Mouse (Mus musculus) layer of hippocampus, adult 2 months (tissue): ENCODE results near the gene Nudt13. TPM values are rescaled to one million over a fixed set of nuclear protein-coding genes. Genes with fewer than 3 reads are reported as not detected.
"Not testable (repeated sequence)": the region's sequence is repeated elsewhere in the genome, so short reads cannot be mapped to it uniquely, and the experiment has no call there.

Experiments used
- DNase-seq, 2 experiments: peaks; one replicate each; pipeline ENCODE4 v3.0.0; 2022; ENCODE audit warnings: low spot score in 2 of 2
- H3K27ac ChIP-seq: fragments of 200-600 bp; 2 replicates; pipeline ENCODE4 v1.8.1; 2022
- H3K4me3 ChIP-seq: fragments of 200-600 bp; 2 replicates; pipeline ENCODE4 v1.8.1; 2022; ENCODE audit warnings: mild to moderate bottlenecking
- CTCF ChIP-seq: fragments of 200-600 bp; conservative IDR thresholded peaks from 2 replicates; pipeline ENCODE4 v1.8.1; 2022; ENCODE audit warnings: antibody characterized with exemption, mild to moderate bottlenecking, moderate library complexity
- total RNA-seq, 2 experiments: library from RNA; stranded (reverse); gene quantifications; 2 replicates each; pipeline ENCODE4 v1.2.3; 2021

Nudt13 gene
- total RNA-seq, 2 experiments from 2014 or later, result 22.6 to 27.6 TPM

GRCm38 (mm10) chr14:20294947-20295346 is 450 bp downstream of the Nudt13 start:
- H3K27ac ChIP-seq, result peak overlapping the region; percentile 60
- no peak for TF ChIP-seq CTCF
- H3K4me3 ChIP-seq, result peak overlapping the region; percentile 54
- no peak for DNase-seq

DNA sequence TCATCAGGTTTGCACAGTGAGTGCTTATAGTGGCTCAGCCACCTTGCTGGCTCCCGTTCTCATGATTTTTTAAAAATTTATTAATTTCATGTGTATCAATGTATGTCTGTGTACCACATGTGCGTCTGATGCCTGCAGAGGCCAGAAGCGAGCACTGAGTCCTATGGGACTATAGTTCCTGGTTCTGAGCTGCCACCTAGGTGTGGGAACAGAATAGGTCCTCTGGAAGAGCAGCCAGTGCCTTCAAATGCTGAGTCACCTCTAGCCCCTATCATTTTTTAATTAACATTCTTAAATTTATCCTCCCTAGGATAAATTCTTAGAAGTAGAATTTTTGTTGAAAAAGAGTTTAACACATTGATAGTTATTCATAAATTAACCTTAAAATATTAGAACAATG is 3.1 kb downstream of the Nudt13 start:
- H3K27ac ChIP-seq, result peak overlapping the region; percentile 46; the same call in 1 of the 2 replicates
- no peak for DNase-seq
- no peak for TF ChIP-seq CTCF
- no peak overlapping the region for H3K4me3 ChIP-seq

- no peak for DNase-seq
- no peak for TF ChIP-seq CTCF
- H3K4me3 ChIP-seq, result no peak overlapping the region
- peak overlapping the region; percentile 46; the same call in 1 of the 2 replicates for H3K27ac ChIP-seq
These were observed 3.6 kb downstream of the Nudt13 start for GRCm38 (mm10) chr14:20298131-20298530.

- TF ChIP-seq CTCF, result peak; percentile 60
- not testable (repeated sequence) for DNase-seq, H3K27ac ChIP-seq, H3K4me3 ChIP-seq
These were observed 10.6 kb downstream of the Nudt13 start for GRCm38 (mm10) chr14:20305085-20305484.

GRCm38 (mm10) chr14:20315137-20315536 is 20.6 kb downstream of the Nudt13 start:
- Histone ChIP-seq H3K4me3 (no peak overlapping the region), H3K27ac (no peak overlapping the region)
- DNase-seq, result no peak
- no peak for TF ChIP-seq CTCF

DNA sequence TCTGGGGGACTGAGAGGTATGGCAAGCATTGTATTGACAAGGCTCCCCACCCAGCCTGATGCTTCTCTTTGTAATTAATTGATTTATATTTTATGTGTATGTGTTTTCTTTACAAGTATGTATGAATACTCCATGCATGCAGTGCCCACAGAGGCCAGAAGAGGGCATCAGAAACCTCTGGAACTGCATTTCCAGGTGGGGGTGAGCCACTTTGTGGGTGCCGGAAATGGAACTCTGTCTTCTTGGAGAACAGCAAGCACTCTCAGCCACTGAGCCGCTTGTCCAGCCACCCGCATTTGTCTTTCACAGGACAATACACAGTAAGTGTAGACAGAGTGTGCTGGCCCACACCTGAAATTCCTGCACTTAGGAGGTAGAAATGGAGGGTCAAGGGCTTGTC is 24.9 kb downstream of the Nudt13 start:
- DNase-seq, result peak in 1 of 2 experiments; percentile 59
- TF ChIP-seq CTCF, result peak; percentile 85
- H3K4me3 ChIP-seq, result no peak overlapping the region
- no peak overlapping the region for H3K27ac ChIP-seq

GRCm38 (mm10) chr14:20324196-20324595 is 29.7 kb downstream of the Nudt13 start:
- H3K27ac ChIP-seq, result no peak overlapping the region
- DNase-seq, result no peak
- H3K4me3 ChIP-seq, result no peak overlapping the region
- TF ChIP-seq CTCF, result no peak

- Histone ChIP-seq H3K4me3 (no peak overlapping the region), H3K27ac (no peak overlapping the region)
- DNase-seq, result peak in 1 of 2 experiments; percentile 23
- peak; percentile 60 for TF ChIP-seq CTCF
These were observed 34.0 kb downstream of the Nudt13 start for GRCm38 (mm10) chr14:20328474-20328873.

DNA sequence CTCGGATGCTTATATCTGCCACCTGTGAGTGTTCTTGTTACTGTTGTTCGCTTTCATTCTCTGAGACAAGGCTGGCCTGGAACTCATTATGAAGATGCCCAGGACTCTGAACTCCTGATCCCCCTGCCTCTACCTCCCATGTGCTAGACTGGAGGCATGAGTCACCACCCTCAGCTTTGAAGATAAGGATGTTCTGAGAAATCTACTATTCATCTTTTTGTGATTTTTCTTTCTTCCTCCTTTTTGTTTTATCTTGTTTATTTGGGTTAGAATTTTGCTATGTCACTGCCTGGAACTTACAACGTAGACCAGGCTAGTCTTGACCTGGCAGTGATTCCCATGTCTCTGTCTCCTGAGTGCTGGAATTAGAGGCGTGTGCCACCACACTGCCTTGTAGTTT is 36.8 kb downstream of the Nudt13 start:
- DNase-seq, result no peak
- Histone ChIP-seq H3K4me3 (no peak overlapping the region), H3K27ac (no peak overlapping the region)
- no peak for TF ChIP-seq CTCF

DNA sequence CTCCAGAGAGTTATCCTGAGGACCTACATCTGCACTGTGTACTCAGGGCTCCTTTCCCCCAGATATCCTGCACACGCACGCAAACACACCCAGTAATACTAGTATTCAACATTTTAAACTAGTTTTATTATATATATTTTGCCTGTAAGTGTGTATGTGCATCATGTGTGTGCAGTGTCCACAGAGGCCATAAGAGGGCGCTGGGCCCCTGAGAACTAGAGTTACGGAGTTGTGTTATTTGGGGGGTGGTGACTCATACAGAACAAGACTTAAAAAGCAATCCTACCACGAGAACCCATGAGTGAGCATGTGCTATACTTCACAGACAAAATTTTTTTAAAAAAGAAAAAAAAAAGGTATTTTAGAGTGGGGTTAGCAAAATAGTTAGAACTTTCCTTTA is 44.9 kb downstream of the Nudt13 start:
- no peak for DNase-seq
- no peak overlapping the region for H3K27ac ChIP-seq
- peak; percentile 40 for TF ChIP-seq CTCF
- H3K4me3 ChIP-seq, result no peak overlapping the region

DNA sequence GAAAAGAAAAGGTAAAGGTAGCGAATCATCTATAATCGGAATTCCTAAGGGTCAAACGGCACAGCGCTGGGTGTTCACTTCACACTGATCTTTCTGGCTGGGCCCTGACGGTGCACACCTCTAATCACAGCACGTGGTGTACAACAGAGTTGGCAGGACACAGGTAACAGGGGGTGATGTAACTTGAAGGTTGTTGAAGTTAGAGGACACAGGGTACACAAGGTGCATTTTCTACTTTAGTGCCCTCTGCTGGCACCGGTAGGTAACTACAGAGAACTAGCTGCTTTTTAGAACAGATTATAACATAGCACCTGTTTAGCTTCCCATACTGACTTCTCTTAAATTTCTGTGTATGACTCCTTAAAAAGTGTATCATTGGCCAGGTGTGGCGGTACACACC is 45.7 kb downstream of the Nudt13 start:
- DNase-seq, result no peak
- Histone ChIP-seq H3K4me3 (no peak overlapping the region), H3K27ac (no peak overlapping the region)
- TF ChIP-seq CTCF, result peak; percentile 82

DNA sequence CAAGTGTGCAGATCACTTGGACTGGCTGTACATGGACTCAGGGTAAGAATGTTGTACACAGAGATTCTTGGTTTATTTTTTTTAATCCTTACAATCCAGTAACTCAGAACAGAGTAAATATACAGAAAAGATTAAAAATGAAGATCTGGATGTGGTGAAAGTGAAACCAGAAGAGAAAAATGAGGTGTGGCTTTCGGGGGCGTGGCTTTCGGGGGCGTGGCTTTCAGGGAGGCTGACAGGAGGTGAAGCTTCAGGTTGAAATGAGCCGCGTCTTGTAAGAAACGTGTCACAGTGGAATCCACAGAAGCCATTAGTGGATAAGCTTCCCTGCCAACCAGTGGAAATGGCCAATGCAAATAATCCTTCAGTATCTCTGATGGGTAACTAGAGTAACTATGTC is 46.4 kb downstream of the Nudt13 start:
- H3K27ac ChIP-seq, result no peak overlapping the region
- DNase-seq, result no peak
- no peak for TF ChIP-seq CTCF
- H3K4me3 ChIP-seq, result no peak overlapping the region

GRCm38 (mm10) chr14:20345885-20346284 is 51.4 kb downstream of the Nudt13 start:
- DNase-seq, result no peak
- no peak for TF ChIP-seq CTCF
- H3K27ac ChIP-seq, result no peak overlapping the region
- H3K4me3 ChIP-seq, result no peak overlapping the region

DNA sequence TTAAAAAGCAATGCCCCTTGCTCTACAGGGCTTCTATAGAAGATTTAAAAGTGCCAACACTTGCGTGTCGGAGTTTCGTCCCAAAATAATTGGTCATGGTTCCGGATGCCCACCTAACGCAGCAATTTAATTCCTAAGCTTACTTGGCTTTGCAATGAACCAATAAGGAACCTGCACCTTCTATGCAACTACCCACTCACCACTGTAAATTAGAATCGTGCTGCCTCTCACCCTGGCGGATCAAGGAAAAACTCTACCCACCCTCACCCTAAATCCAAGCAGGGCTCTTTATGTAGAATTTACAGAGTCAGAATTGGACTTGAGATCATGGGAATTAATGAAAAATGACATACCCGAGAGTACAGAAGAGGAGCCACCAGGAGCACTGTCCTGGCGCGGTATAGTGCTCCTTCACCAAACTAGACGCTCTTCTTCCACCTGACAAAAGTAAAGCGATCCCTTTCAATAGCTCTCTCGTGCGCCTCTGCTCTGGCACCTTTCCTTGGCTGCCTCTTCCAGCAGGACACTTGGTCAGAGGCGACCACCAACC is 53.0 kb downstream of the Nudt13 start:
- peak overlapping the region; percentile 98 for H3K4me3 ChIP-seq
- no peak for DNase-seq
- no peak for TF ChIP-seq CTCF
- H3K27ac ChIP-seq, result peak overlapping the region; percentile 96

GRCm38 (mm10) chr14:20347991-20348541 is 53.6 kb downstream of the Nudt13 start, which contains the start of the genes Ecd and Fam149b:
Gene Ecd (minus strand): TSS chr14:20348121.
Gene Fam149b (plus strand): TSS chr14:20348162.
- Histone ChIP-seq H3K27ac (peak within 1 kb of the TSS; percentile 96), H3K4me3 (peak within 1 kb of the TSS; percentile 98)
- DNase-seq, result peak; percentile 92
- TF ChIP-seq CTCF, result peak; percentile 69
